Mouse (Mus musculus) intestine, embryonic 14.5 days (tissue): ENCODE results near the gene Dst. TPM values are rescaled to one million over a fixed set of nuclear protein-coding genes. Genes with fewer than 3 reads are reported as not detected.

Experiments used
- ATAC-seq: fragments of 200-750 bp; cut with Nextera tagmentation; replicated peaks from 2 replicates; pipeline ENCODE4 v1.8.0; 2017; ENCODE audit warnings: low read depth, moderate number of reproducible peaks, moderate TSS enrichment, moderate library complexity; ENCODE audit not compliant: low FRiP score, low TSS enrichment
- DNase-seq: peaks from one replicate; pipeline ENCODE4 v3.0.0-alpha.2; 2018; ENCODE audit warnings: low spot score
- H3K27ac ChIP-seq: fragments of 300-500 bp; sonication (generic); 2 replicates; pipeline ENCODE4 v1.5.1; 2014; ENCODE audit warnings: low read depth, mild to moderate bottlenecking, control low read depth
- H3K27me3 ChIP-seq: fragments of 300-500 bp; sonication (generic); replicated peaks from 2 replicates; pipeline ENCODE4 v1.6.1; 2014; ENCODE audit warnings: low read length, control low read depth; ENCODE audit not compliant: control insufficient read depth, insufficient read depth
- H3K36me3 ChIP-seq: fragments of 300-500 bp; sonication (generic); 2 replicates; pipeline ENCODE4 v1.6.1; 2014; ENCODE audit warnings: low read length, control low read depth; ENCODE audit not compliant: control insufficient read depth, insufficient read depth
- H3K4me1 ChIP-seq: fragments of 300-500 bp; sonication (generic); replicated peaks from 2 replicates; pipeline ENCODE4 v1.6.1; 2014; ENCODE audit warnings: low read length, control low read depth, mixed read lengths; ENCODE audit not compliant: control insufficient read depth, insufficient read depth
- H3K4me2 ChIP-seq: fragments of 300-500 bp; sonication (generic); 2 replicates; pipeline ENCODE4 v1.6.1; 2014; ENCODE audit warnings: low read length
- H3K4me3 ChIP-seq: fragments of 300-500 bp; sonication (generic); 2 replicates; pipeline ENCODE4 v1.5.1; 2014; ENCODE audit warnings: low read depth, low read length, control low read depth, mixed read lengths
- H3K9ac ChIP-seq: fragments of 300-500 bp; sonication (generic); 2 replicates; pipeline ENCODE4 v1.6.1; 2014; ENCODE audit warnings: mild to moderate bottlenecking, low read length
- H3K9me3 ChIP-seq: fragments of 300-500 bp; sonication (generic); 2 replicates; pipeline ENCODE4 v1.6.1; 2016; ENCODE audit warnings: low read length, control low read depth; ENCODE audit not compliant: control insufficient read depth
- WGBS: fragments of 180-500 bp; shearing (Covaris S2); extraction: QIAGEN DNeasy Blood & Tissue Kit; methylation state at CpG from one replicate; pipeline ENCODE4 v1.1.7; 2014; 5-methylcytosine and 5-hydroxymethylcytosine counted together
- polyA plus RNA-seq: library from polyadenylated mRNA; unstranded; fragments of >200 nt; fragmentation: Nextera tagmentation; extraction: Ambion mirVana; gene quantifications from 2 replicates; pipeline ENCODE4 v1.2.1, GENCODE M21; 2014

Dst gene
- polyA plus RNA-seq, 1 experiment from 2014 or later: 27.7 TPM

- Histone ChIP-seq H3K9me3 (no peaks in the 10 kb centered on the region), H3K36me3 (no peaks in the 10 kb centered on the region), H3K27me3 (no peaks in the 10 kb centered on the region), H3K4me3 (0 out of 2 replicates have a peak overlapping the region, but pooled peaks have one; percentile 15), H3K4me1 (peaks cover 4% of the 10 kb centered on the region; the same call in 1 of the 2 replicates), H3K27ac (no peak overlapping the region), H3K4me2 (peak overlapping the region; percentile 41), H3K9ac (no peak overlapping the region)
- DNase-seq (no peak), ATAC-seq (no peak; the same call in 1 of the 2 replicates)
- WGBS: 8% methylated on average over 12 of the region's 12 CpGs
Observed at GRCm38 (mm10) chr1:34076701-34077421, 168.8 kb downstream of the Dst start.

- no peak for ATAC-seq
- H3K9me3 ChIP-seq: no peaks in the 10 kb centered on the region
- 16% methylated on average over 7 of the region's 7 CpGs for WGBS
- H3K4me3 ChIP-seq: 0 out of 2 replicates have a peak overlapping the region, but pooled peaks have one; percentile 15
- H3K27me3 ChIP-seq: no peaks in the 10 kb centered on the region
- H3K36me3 ChIP-seq: no peaks in the 10 kb centered on the region
- no peak overlapping the region for H3K27ac ChIP-seq
- peak overlapping the region; percentile 41 for H3K4me2 ChIP-seq
- peaks cover 4% of the 10 kb centered on the region; the same call in 1 of the 2 replicates for H3K4me1 ChIP-seq
- DNase-seq: no peak
- no peak overlapping the region for H3K9ac ChIP-seq
Observed at GRCm38 (mm10) chr1:34077422-34077790, 169.4 kb downstream of the Dst start.

GRCm38 (mm10) chr1:34077941-34078340 lies 169.9 kb downstream of the Dst start:
- H3K4me2 ChIP-seq: no peak overlapping the region
- ATAC-seq (no peak), DNase-seq (no peak)
- no peaks in the 10 kb centered on the region for H3K27me3 ChIP-seq
- H3K9ac ChIP-seq: no peak overlapping the region
- H3K4me1 ChIP-seq: peaks cover 4% of the 10 kb centered on the region; the same call in 1 of the 2 replicates
- no peak overlapping the region for H3K4me3 ChIP-seq
- no peaks in the 10 kb centered on the region for H3K36me3 ChIP-seq
- WGBS: 82% methylated on average over 6 of the region's 6 CpGs
- no peak overlapping the region for H3K27ac ChIP-seq
- no peaks in the 10 kb centered on the region for H3K9me3 ChIP-seq

GRCm38 (mm10) chr1:34089011-34089410 lies 181.0 kb downstream of the Dst start:
- ATAC-seq: no peak
- Histone ChIP-seq H3K4me2 (no peak overlapping the region), H3K9me3 (peaks cover 3% of the 10 kb centered on the region; the same call in 1 of the 2 replicates), H3K4me1 (peaks cover 5% of the 10 kb centered on the region; the same call in 1 of the 2 replicates), H3K36me3 (no peaks in the 10 kb centered on the region), H3K27me3 (no peaks in the 10 kb centered on the region), H3K27ac (no peak overlapping the region), H3K4me3 (no peak overlapping the region), H3K9ac (no peak overlapping the region)
- DNase-seq: no peak
- 92% methylated on average over 3 of the region's 3 CpGs for WGBS

GRCm38 (mm10) chr1:34090700-34091099 lies 182.7 kb downstream of the Dst start:
- no peak for ATAC-seq

GRCm38 (mm10) chr1:34093652-34094051 lies 185.6 kb downstream of the Dst start:
- H3K27me3 ChIP-seq: no peaks in the 10 kb centered on the region
- no peak for DNase-seq
- 90% methylated on average over 7 of the region's 7 CpGs for WGBS

More at GRCm38 (mm10) chr1:34090700-34091099, 182.7 kb downstream of the Dst start:
- Histone ChIP-seq H3K9ac (no peak overlapping the region), H3K27me3 (no peaks in the 10 kb centered on the region), H3K4me1 (peaks cover 5% of the 10 kb centered on the region; the same call in 1 of the 2 replicates), H3K4me2 (0 out of 2 replicates have a peak overlapping the region, but pooled peaks have one; percentile 6), H3K36me3 (no peaks in the 10 kb centered on the region), H3K4me3 (no peak overlapping the region), H3K9me3 (peaks cover 3% of the 10 kb centered on the region; the same call in 1 of the 2 replicates), H3K27ac (no peak overlapping the region)
- no peak for DNase-seq
- WGBS: 28% methylated on average over 7 of the region's 7 CpGs

GRCm38 (mm10) chr1:34094301-34094700 lies 186.3 kb downstream of the Dst start:
- ATAC-seq: no peak
- no peak overlapping the region for H3K4me2 ChIP-seq
- DNase-seq: no peak
- H3K9me3 ChIP-seq: peaks cover 3% of the 10 kb centered on the region; the same call in 1 of the 2 replicates
- H3K4me3 ChIP-seq: no peak overlapping the region
- H3K9ac ChIP-seq: no peak overlapping the region
- 66% methylated on average over 5 of the region's 5 CpGs for WGBS
- peaks cover 5% of the 10 kb centered on the region; the same call in 1 of the 2 replicates for H3K4me1 ChIP-seq
- no peaks in the 10 kb centered on the region for H3K27me3 ChIP-seq
- H3K36me3 ChIP-seq: no peaks in the 10 kb centered on the region
- H3K27ac ChIP-seq: no peak overlapping the region

More at GRCm38 (mm10) chr1:34093652-34094051, 185.6 kb downstream of the Dst start:
- H3K4me3 ChIP-seq: no peak overlapping the region
- H3K9ac ChIP-seq: no peak overlapping the region
- peaks cover 3% of the 10 kb centered on the region; the same call in 1 of the 2 replicates for H3K9me3 ChIP-seq
- no peak overlapping the region for H3K27ac ChIP-seq
- ATAC-seq: no peak
- no peaks in the 10 kb centered on the region for H3K36me3 ChIP-seq
- no peak overlapping the region for H3K4me2 ChIP-seq
- peaks cover 5% of the 10 kb centered on the region; the same call in 1 of the 2 replicates for H3K4me1 ChIP-seq

GRCm38 (mm10) chr1:34095173-34095572 lies 187.1 kb downstream of the Dst start:
- DNase-seq (no peak), ATAC-seq (no peak)

More at GRCm38 (mm10) chr1:34095173-34095572, 187.1 kb downstream of the Dst start:
- Histone ChIP-seq H3K9me3 (peaks cover under 1% of the 10 kb centered on the region; the same call in 1 of the 2 replicates), H3K4me1 (peaks cover 5% of the 10 kb centered on the region; the same call in 1 of the 2 replicates), H3K4me3 (no peak overlapping the region), H3K27ac (no peak overlapping the region), H3K4me2 (no peak overlapping the region), H3K9ac (no peak overlapping the region), H3K27me3 (no peaks in the 10 kb centered on the region), H3K36me3 (no peaks in the 10 kb centered on the region)
- 30% methylated on average over 4 of the region's 4 CpGs for WGBS
